Mouse (Mus musculus) A20 (cell line): ENCODE data around the gene Kl.

Source experiments
- DNase-seq: peaks from one replicate; pipeline ENCODE4 v3.0.0-alpha.2; 2011; ENCODE audit warnings: low read depth, low spot score

The Kl gene

GRCm38 (mm10) chr5:151027171-151027570 lies 74.8 kb downstream of the Kl start:
- no peak for DNase-seq

- DNase-seq: no peak
These were observed 76.5 kb downstream of the Kl start for GRCm38 (mm10) chr5:151028906-151029305.

GRCm38 (mm10) chr5:151034715-151035512 lies 82.5 kb downstream of the Kl start:
- no peak for DNase-seq

GRCm38 (mm10) chr5:151037871-151038270 lies 85.5 kb downstream of the Kl start:
- no peak for DNase-seq

- no peak for DNase-seq
These were observed 90.5 kb downstream of the Kl start for GRCm38 (mm10) chr5:151042911-151043310.
